Mouse (Mus musculus) heart, postnatal 36 days (tissue): Measurements from ENCODE around the gene Smg9. TPM values are rescaled to one million over a fixed set of nuclear protein-coding genes. Genes with fewer than 3 reads are reported as not detected.

Experiments used
- DNase-seq, 2 experiments: peaks; one replicate each; pipeline ENCODE4 v3.0.0; 2021 to 2022
- intact Hi-C: fragments of 180-260 bp; cut with DNase I; formaldehyde crosslinking; loops from one replicate; pipeline ENCODE4 v1.15.1; 2025
- total RNA-seq, 2 experiments: library from RNA; stranded (reverse); gene quantifications; 2 replicates each; pipeline ENCODE4 v1.2.3; 2021

The Smg9 gene
- total RNA-seq, 2 experiments from 2014 or later = 7.1 to 9.6 TPM

DNA sequence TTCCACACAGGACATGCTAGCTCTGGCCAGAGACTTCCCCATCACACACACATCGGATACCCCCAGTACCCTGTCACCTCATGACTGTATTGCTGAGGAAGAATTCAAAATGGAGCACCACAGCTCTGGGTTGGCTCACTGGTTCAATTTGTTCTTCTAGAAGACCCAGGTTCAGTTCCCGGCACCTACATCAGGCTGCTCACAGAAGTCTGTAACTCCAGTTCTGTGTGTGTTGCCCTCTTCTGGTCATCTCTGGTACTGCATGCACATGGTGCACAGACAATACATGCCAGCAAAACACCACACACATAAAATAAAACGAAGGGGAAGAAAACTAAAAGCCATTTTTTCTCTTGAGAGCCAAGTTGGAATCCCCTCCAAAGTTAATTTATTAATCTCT, 69.7 kb downstream of the Smg9 start:
- intact Hi-C loops = no loop called here
- no peak for DNase-seq

GRCm38 (mm10) chr7:24470356-24470755, 70.9 kb downstream of the Smg9 start:
- intact Hi-C loops = loop anchor here (5.0 kb wide), 1 partner anchor 77 kb away; the partner anchor contains the start of genes Pinlyp and Xrcc1
- DNase-seq = no peak

Other genes with a start within 250 kb of the Smg9 start
- gene Zfp114, start 224.6 kb upstream of the Smg9 start, total RNA-seq = under 1 TPM in 1 of 2 experiments, not detected in 1; 0.11 TPM
- gene Zfp111, start 188.2 kb upstream of the Smg9 start, total RNA-seq = 1 to 10 TPM; 3.8 to 4.3 TPM
- gene Zfp109, start 162.1 kb upstream of the Smg9 start, total RNA-seq = 1 to 10 TPM; 1.7 to 1.8 TPM
- gene Zfp108, start 144.8 kb upstream of the Smg9 start, total RNA-seq = 1 to 10 TPM; 1.8 to 2.2 TPM
- gene Zfp93, start 129.2 kb upstream of the Smg9 start, total RNA-seq = 1 to 10 TPM; 3.8 to 4.1 TPM
- gene Zfp61, start 98.4 kb upstream of the Smg9 start, total RNA-seq = 1 to 10 TPM; 2.1 to 3.8 TPM
- 1 to 10 TPM; 1.7 to 2.5 TPM for gene Zfp94, start 83.0 kb upstream of the Smg9 start, total RNA-seq
- gene Tescl, start 65.7 kb upstream of the Smg9 start, total RNA-seq = not detected
- not detected for gene Lypd5, start 50.4 kb upstream of the Smg9 start, total RNA-seq
- gene Kcnn4, start 29.4 kb upstream of the Smg9 start, total RNA-seq = under 1 TPM; 0.42 to 0.62 TPM
- gene Irgc1, start 52.7 kb downstream of the Smg9 start, total RNA-seq = not detected
- 1 to 10 TPM; 1.9 to 3.3 TPM for gene Plaur, start 62.9 kb downstream of the Smg9 start, total RNA-seq
- 10 to 100 TPM; 13.1 to 13.6 TPM for gene Cadm4, start 82.4 kb downstream of the Smg9 start, total RNA-seq
- 10 to 100 TPM; 11.5 to 13.8 TPM for gene Zfp428, start 107.4 kb downstream of the Smg9 start, total RNA-seq
- gene AC161166.1, start 112.8 kb downstream of the Smg9 start, total RNA-seq = not detected
- gene Irgq, start 131.1 kb downstream of the Smg9 start, total RNA-seq = 10 to 100 TPM; 16.4 to 16.5 TPM
- not detected for gene Pinlyp, start 146.5 kb downstream of the Smg9 start, total RNA-seq
- 10 to 100 TPM; 26.9 to 27.4 TPM for gene Xrcc1, start 146.7 kb downstream of the Smg9 start, total RNA-seq
- 10 to 100 TPM; 52.9 to 56.5 TPM for gene Ethe1, start 187.9 kb downstream of the Smg9 start, total RNA-seq
- under 1 TPM; 0.08 to 0.11 TPM for gene Zfp575, start 188.0 kb downstream of the Smg9 start, total RNA-seq
- under 1 TPM; 0.36 to 0.89 TPM for gene Phldb3, start 211.1 kb downstream of the Smg9 start, total RNA-seq
- not detected for gene Lypd3, start 236.9 kb downstream of the Smg9 start, total RNA-seq